Mouse (Mus musculus) adrenal gland, adult 2 months (tissue): ENCODE measurements around the gene Cox4i2. TPM values are rescaled to one million over a fixed set of nuclear protein-coding genes. Genes with fewer than 3 reads are reported as not detected.

ENCODE experiments used
- DNase-seq: peaks from one replicate; pipeline ENCODE4 v3.0.0; 2021
- polyA plus RNA-seq: library from polyadenylated mRNA; depleted of rRNA; stranded (reverse); fragments of >200 nt; gene quantifications from 2 replicates; pipeline ENCODE4 v1.2.3, GENCODE M21; 2012
- total RNA-seq, 2 experiments: library from RNA; stranded (reverse); gene quantifications; 2 replicates each; pipeline ENCODE4 v1.2.3; 2021

The Cox4i2 gene
- total and polyA plus RNA-seq, 3 experiments, result 1.4 to 3.9 (median 3.4) TPM

- DNase-seq, result peak; percentile 98
These were observed 19.0 kb upstream of the Cox4i2 start for GRCm38 (mm10) chr2:152734984-152735383.

DNA sequence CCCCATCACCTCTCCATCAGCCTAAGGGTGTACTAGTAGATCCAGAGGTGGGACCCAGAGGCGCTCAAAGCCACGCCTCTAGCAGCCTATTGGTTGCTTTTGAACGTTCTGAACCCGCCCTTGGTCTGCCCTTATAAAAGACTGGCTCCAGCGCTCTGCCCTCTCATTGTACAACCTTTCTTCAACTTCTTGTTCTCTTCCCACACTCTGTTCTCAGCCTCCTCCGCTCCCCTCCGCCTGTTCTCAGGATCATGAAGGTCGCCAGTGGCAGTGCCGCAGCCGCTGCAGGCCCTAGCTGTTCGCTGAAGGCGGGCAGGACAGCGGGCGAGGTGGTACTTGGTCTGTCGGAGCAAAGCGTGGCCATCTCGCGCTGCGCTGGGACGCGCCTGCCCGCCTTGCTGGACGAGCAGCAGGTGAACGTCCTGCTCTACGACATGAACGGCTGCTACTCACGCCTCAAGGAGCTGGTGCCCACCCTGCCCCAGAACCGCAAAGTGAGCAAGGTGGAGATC is 17.8 kb upstream of the Cox4i2 start, which contains the start of gene Id1:
TSS of gene Id1 (plus strand) at position 162 of the 512 bp plus-strand sequence.
- DNase-seq, result peak; percentile 93

GRCm38 (mm10) chr2:152736748-152737147 is 17.2 kb upstream of the Cox4i2 start:
- peak; percentile 52 for DNase-seq

GRCm38 (mm10) chr2:152737306-152738221 is 16.4 kb upstream of the Cox4i2 start:
- DNase-seq, result peak; percentile 66

GRCm38 (mm10) chr2:152738341-152738740 is 15.6 kb upstream of the Cox4i2 start:
- DNase-seq, result peak; percentile 40

DNA sequence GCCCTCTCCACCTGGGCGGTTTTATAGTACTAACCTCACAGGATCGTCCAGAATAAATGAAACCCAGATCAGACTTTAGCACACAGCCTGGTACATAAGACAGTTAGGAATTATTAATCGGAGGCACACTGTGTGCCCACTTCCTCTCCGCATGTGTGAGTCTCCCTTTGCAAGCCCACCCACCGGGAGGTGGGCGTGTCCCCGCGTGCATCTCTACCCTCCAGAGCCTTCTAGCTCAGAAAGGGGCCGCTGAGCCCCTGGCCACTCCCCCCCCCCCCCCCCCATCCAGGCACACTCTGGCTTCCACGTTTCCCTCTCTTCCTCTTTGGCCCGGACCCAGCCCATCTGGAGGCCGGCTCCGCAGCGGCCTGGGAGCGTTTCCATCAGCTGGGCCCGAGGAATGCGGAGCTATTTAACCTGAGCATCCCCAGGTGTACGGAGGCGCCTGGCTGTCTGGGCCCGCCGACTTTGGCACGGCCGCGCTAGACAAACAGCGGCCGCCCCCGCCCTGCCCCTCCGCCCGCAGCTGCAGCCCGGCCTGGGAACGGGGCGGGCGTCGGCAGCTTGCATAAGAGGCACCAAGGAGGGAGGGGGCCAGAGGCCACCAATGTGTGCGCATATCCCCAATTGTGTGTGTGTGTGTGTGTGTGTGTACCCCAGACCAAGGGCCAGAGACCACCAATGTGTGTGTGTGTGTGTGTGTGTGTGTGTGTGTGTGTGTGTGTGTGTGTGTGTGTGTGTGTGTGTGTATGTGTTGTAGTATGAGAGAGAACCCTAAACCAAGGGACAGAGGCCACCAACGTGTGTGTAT is 14.7 kb upstream of the Cox4i2 start:
- peak; percentile 85 for DNase-seq

- no peak for DNase-seq
These were observed 14.1 kb upstream of the Cox4i2 start for GRCm38 (mm10) chr2:152739842-152740260.

DNA sequence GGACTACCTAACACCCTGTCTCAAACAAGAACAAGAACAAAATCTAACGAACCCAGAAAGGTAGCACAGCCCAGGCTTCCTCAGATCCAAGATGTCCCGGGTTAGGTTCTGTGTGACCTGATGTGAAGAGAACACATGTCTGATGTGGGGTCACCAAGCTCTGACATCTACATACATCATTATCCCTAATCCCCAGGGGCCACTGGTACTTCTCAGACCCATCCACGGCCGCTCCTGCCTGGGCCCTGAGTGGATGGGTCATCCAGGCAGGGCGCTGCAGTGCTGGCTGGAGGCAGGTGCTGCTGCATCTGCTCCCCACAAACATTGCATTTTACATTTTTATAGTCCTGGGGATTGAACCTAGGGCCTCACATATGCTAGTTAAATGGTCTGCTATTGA is 13.5 kb upstream of the Cox4i2 start:
- DNase-seq, result no peak

DNA sequence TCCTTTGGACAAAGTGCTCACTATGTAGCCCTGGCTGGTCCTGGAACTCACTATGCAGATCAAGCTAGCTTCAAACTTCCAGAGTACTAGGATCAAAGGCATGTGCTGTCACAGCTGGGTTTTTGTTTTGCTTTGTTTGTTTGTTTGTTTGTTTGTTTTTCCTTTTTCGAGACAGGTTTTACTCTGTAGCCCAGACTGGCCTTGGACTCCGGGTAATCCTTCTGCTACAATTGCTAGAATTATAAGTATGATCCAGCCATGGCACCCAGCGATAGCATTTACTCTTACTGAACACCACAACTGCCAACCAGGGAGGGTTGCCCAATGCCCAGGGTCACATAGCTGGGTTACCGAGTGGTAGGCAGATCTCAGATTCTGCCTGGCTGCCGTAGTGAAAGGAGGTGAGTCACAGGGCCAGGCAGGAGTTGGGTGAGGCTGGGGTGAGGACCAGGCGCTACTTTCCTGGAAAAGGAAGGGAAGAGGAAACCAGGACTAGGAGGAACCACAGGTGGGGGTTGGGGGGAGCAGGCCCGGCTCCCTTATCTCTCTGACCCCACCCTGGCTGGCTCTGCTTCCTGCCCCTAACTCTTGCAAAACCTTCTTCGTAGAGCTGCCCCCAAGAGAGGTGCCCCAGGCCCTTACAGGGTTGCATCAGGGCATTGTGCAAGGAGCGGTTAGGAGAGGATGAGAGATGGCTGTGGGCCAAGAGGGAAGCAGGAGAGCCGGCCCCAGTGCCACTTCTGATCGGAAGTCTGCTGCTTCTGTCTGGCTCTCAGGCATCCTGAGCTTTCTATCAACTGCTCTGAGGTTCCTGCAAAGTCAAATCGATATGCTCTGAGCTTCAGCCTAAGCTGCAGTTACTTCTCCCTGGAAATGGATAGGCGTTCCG is 12.6 kb upstream of the Cox4i2 start:
- peak; percentile 90 for DNase-seq

- DNase-seq, result peak; percentile 81
These were observed 11.5 kb upstream of the Cox4i2 start for GRCm38 (mm10) chr2:152742435-152742834.

DNA sequence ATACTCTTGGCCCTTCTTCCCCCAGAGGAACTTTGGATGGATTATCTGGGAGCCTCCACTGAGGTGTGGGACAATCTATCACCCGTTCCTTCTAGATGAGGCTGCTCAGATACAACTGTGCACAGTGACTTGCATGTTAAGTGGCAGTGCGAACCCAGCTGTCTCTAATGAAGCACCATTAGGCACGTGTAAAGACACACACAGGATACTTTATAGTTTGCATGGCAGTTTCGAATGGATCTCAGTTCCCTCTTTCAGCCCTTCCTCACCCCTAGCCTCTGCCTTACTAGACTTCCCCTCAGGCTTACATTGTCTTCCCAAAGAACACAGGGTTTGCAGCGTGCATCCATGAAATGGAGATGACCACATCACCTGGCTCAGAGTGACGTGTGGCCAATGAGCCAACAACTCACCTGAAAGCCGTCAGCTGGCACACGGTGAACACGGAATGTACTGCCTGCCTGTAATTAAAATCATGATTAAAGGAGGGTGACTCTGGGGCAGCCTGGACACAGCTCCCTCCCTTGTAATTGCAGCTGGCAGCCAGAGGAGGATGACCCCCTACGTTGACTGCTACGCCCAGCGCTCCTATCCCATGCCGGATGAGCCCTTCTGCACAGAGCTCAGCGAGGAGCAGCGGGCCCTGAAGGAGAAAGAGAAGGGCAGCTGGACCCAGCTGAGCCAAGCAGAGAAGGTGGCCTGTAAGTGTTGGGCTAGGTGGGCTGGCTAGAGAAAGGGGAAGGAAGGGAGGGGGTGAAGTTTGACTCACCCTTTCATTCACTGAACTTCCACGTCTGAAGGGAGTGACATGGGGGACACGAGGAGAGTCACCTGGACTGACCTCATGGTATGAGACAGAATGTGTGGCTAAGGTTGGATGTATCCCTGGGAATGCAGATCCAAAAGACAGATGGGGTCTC is 2.8 kb downstream of the Cox4i2 start:
- no peak for DNase-seq

GRCm38 (mm10) chr2:152757478-152757877 is 3.5 kb downstream of the Cox4i2 start:
- DNase-seq, result no peak

GRCm38 (mm10) chr2:152758351-152758750 is 4.4 kb downstream of the Cox4i2 start:
- no peak for DNase-seq

DNA sequence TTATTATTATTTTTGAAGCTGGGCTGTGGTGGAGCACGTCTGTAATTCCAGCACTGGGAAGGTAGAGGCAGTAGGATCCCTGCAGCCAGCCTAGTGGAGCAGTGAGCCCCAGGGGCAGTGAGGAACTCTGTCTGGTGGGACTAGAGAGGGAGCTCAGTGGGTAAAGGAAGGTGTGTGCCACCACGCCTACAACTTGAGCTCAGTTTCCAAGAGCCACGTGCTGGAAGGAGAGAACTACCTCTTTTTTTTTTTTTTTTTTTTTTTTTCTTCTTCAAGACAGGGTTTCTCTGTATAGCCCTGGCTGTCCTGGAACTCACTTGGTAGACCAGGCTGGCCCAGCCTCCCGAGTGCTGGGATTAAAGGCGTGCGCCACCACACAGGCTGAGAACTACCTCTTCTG is 9.3 kb downstream of the Cox4i2 start:
- DNase-seq, result no peak

DNA sequence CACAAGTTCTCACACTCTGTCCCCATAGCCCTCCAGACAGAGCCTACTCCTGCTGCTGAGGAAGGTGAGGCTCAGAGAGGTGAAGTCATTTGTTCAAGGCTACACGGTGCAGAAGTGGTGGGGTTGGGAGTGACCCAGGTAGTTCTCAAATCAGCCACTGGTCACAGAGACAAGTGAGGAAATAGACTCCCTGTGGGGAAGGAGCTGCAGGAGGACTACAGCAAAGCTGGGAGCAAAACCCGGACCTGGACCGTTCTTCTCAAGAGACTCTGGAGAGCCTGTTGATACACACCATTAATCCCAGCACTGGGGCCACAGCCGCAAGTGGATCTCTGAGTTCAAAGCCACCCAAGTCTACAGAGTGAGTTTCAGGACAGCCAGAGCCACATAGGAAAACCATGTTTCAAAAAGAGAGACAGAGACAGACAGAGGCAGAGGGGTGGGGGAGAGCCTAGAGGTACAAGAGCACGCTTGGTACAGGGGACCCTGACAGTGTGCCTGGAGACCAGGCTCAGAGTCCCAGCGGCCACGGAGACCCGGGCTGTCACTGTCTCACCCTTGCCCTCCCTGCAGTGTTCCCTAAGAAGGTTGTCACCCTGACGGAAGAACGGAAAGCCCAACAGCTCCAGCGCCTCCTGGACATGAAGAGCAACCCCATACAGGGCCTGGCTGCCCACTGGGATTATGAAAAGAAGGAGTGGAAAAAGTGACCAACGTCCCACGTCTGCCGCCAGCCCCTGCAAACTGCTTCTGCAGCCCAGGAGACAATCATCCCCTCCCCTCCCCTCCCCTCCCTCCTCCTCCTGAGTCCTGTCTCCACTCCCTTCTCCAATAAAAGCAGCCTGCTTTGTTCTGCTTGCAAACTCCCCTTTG is 10.4 kb downstream of the Cox4i2 start:
- no peak for DNase-seq

DNA sequence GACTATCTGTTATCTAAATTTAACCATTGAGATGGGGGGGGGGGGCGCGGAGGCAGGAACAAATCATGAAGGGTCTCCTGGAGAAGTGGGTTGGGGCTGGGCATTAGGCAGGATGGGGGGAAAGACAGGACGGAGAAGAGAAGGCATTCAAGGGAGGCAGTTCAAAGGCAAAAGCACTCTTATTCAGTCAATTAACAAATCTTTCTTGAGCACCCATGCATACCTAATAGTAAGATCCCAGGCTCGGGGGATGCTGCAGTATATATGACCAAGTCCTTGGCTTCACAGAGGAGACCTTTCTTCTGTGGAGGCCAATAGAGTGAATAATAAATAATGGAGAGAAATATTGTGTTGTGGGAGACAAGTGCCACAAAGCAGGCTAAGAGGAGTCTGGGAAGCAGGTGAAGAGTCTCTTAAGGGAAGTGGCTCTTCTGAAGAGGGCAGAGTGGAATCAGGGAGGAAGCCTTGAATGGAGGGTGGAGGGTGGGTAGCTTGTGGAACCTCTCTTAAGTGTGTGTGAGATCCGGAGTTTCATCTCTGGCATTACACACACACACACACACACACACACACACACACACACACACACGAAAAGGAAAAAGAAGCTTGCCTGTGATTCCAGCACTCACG is 11.2 kb downstream of the Cox4i2 start:
- DNase-seq, result no peak

DNA sequence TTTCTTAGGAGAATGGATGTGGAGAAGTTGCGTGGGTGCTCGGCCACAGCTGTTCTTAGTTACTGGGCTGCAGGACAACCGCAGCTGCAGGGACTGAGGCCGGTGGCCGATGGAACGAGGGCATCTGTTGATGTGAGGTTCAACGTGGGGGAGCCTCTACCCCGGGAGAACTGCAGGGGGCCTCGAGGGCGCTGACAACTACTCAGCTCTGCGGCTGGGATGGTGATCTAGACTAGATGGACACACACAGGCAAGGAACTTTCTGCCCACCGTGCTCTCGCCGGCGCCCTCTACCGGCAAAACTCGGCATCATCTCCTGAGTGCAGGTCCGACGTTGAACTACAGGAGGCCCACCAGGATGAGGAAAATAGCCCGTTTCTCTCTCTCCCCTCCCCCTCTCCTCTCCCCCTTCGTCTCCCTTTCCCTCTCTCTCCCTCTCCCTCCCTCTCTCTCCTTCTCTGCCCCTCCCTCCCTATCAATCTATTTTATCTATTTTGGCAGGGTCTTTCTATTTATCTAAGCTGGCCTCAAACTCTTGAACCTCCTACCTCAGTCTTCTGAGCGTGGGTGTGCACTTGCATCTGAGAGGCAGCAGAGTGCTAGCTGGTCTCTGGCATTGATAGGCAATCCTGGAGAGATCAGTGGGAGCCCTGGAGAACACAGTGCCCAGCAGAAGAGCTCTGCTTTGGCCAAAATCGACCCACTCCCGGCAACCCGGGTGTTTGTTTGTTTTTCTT is 12.6 kb downstream of the Cox4i2 start:
- DNase-seq, result peak; percentile 89

- peak; percentile 78 for DNase-seq
These were observed 13.8 kb downstream of the Cox4i2 start for GRCm38 (mm10) chr2:152767618-152768271.
